ENCODE assay signal across 7 mouse cellular contexts in the genomic region with DNA sequence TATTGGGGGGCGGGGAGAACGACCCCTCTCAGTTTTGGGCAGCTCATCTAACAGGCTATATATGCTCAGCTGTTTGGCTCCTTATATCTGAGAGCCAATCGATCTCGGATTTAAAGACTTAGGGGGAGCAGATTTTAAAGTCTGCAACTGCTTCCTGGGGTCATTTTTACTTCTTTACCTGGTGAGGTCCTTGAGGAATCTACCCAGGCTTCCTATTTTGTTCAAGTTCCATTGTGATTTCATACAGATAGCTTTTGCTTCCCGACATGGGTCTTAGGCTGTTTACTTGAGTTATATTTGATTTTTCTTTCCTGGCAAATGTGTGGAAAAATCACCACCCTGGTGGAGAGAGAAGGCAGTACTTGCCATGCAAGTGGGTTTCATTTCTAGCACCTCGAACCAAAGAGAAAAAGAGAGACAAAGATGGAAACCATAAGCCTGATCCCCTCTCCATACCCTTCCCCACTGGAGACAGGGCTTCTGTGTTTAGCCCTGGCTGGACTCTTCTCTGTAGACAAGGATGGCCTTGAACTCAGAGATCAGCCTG. TPM values are rescaled to one million over a fixed set of nuclear protein-coding genes. Genes with fewer than 3 reads are reported as not detected.
A peak's percentile ranks its signal among the peaks of the same experiment; 100 is the strongest.
DNase-seq lines count a peak whose midpoint lies in the region; ATAC-seq and TF ChIP-seq lines count a peak whose summit lies in the region.

No protein-coding gene starts in this region.

- WGBS in neural tube, embryonic 11.5 days: 50% methylated on average over 6 of the region's 6 CpGs
- 58% methylated on average over 6 of the region's 6 CpGs for WGBS in forebrain, embryonic 10.5 days
- WGBS in liver, embryonic 12.5 days (ENCODE audit: insufficient replicate concordance): 26% methylated on average over 6 of the region's 6 CpGs
- WGBS in stomach, postnatal 0 days: 16% methylated on average over 6 of the region's 6 CpGs

- peak overlapping the region; percentile 94 for H3K9ac ChIP-seq in neural tube, embryonic 11.5 days (ENCODE audit: low read length)
- peak overlapping the region; percentile 81; the same call in 1 of the 2 replicates for H3K9ac ChIP-seq in liver, embryonic 12.5 days
- H3K9ac ChIP-seq in stomach, postnatal 0 days (ENCODE audit: low read length): peak overlapping the region; percentile 76; the same call in 1 of the 2 replicates

- no peaks in the 10 kb centered on the region for H3K27me3 ChIP-seq in neural tube, embryonic 11.5 days (ENCODE audit: control insufficient read depth, insufficient read depth, low read length)
- no peaks in the 10 kb centered on the region for H3K27me3 ChIP-seq in forebrain, embryonic 10.5 days (ENCODE audit: poor library complexity, severe bottlenecking)
- peaks cover 8% of the 10 kb centered on the region; the same call in 1 of the 2 replicates for H3K27me3 ChIP-seq in liver, embryonic 12.5 days (replicated peaks)
- no peaks in the 10 kb centered on the region for H3K27me3 ChIP-seq in stomach, postnatal 0 days (ENCODE audit: control insufficient read depth, insufficient read depth, low read length)

- H3K9me3 ChIP-seq in neural tube, embryonic 11.5 days (ENCODE audit: control insufficient read depth, low read length): no peaks in the 10 kb centered on the region
- H3K9me3 ChIP-seq in forebrain, embryonic 10.5 days: no peaks in the 10 kb centered on the region
- no peaks in the 10 kb centered on the region for H3K9me3 ChIP-seq in liver, embryonic 12.5 days (replicated peaks)
- no peaks in the 10 kb centered on the region for H3K9me3 ChIP-seq in stomach, postnatal 0 days (ENCODE audit: control insufficient read depth, low read length)

- TF ChIP-seq CTCF in stomach, postnatal 0 days (IDR thresholded peaks at IDR 0.05; ENCODE audit: low read depth): peak; percentile 45

- TF ChIP-seq EP300 in stomach, postnatal 0 days (optimal IDR thresholded peaks at IDR 0.05): no peak

- no peaks in the 10 kb centered on the region for H3K36me3 ChIP-seq in neural tube, embryonic 11.5 days (ENCODE audit: control insufficient read depth, insufficient read depth, low read length)
- H3K36me3 ChIP-seq in forebrain, embryonic 10.5 days (replicated peaks): peaks cover 23% of the 10 kb centered on the region
- no peaks in the 10 kb centered on the region for H3K36me3 ChIP-seq in liver, embryonic 12.5 days
- no peaks in the 10 kb centered on the region for H3K36me3 ChIP-seq in stomach, postnatal 0 days (ENCODE audit: control insufficient read depth, insufficient read depth, low read length)

- peak overlapping the region; percentile 92 for H3K4me2 ChIP-seq in neural tube, embryonic 11.5 days (ENCODE audit: low read depth)
- peak overlapping the region; percentile 100 for H3K4me2 ChIP-seq in liver, embryonic 12.5 days
- peak overlapping the region; percentile 93 for H3K4me2 ChIP-seq in stomach, postnatal 0 days (replicated peaks; ENCODE audit: low read depth)

- H3K4me1 ChIP-seq in neural tube, embryonic 11.5 days (ENCODE audit: control insufficient read depth, insufficient read depth, low read length): peaks cover 2% of the 10 kb centered on the region; the same call in 1 of the 2 replicates
- peaks cover 23% of the 10 kb centered on the region for H3K4me1 ChIP-seq in forebrain, embryonic 10.5 days
- H3K4me1 ChIP-seq in liver, embryonic 12.5 days: peaks cover 36% of the 10 kb centered on the region
- H3K4me1 ChIP-seq in stomach, postnatal 0 days (replicated peaks; ENCODE audit: control insufficient read depth, insufficient read depth): 0 out of 2 replicates have a peak, but pooled peaks cover 2% of the 10 kb centered on the region

- ATAC-seq in neural tube, embryonic 11.5 days (ENCODE audit: insufficient read depth, low FRiP score, low TSS enrichment): no peak
- no peak for ATAC-seq in liver, embryonic 12.5 days
- no peak for ATAC-seq in stomach, postnatal 0 days (ENCODE audit: low FRiP score, low TSS enrichment)

- H3K27ac ChIP-seq in neural tube, embryonic 11.5 days (ENCODE audit: low read depth, low read length): no peak overlapping the region
- no peak overlapping the region for H3K27ac ChIP-seq in forebrain, embryonic 10.5 days
- H3K27ac ChIP-seq in liver, embryonic 12.5 days: no peak overlapping the region
- H3K27ac ChIP-seq in stomach, postnatal 0 days (replicated peaks): no peak overlapping the region

- peak overlapping the region; percentile 83 for H3K4me3 ChIP-seq in neural tube, embryonic 11.5 days (ENCODE audit: low read depth, low read length)
- peak overlapping the region; percentile 96 for H3K4me3 ChIP-seq in forebrain, embryonic 10.5 days
- peak overlapping the region; percentile 81 for H3K4me3 ChIP-seq in liver, embryonic 12.5 days
- H3K4me3 ChIP-seq in stomach, postnatal 0 days (ENCODE audit: low read depth, low read length): peak overlapping the region; percentile 75

- DNase-seq in neural tube, embryonic 11.5 days (ENCODE audit: low spot score): no peak
- no peak for DNase-seq in neural tube, embryonic 10.5 days (ENCODE audit: extremely low spot score, low spot score)
- DNase-seq in forebrain, embryonic 10.5 days (ENCODE audit: extremely low spot score, low spot score): no peak
- DNase-seq in stomach, postnatal 0 days (ENCODE audit: low spot score): no peak
- no peak for DNase-seq in frontal cortex, postnatal 14 days (ENCODE audit: low spot score in 2 of 2)
- no peak for DNase-seq in left cerebral cortex, adult 18-20 months (ENCODE audit: low spot score in 2 of 2)

RNA-seq across cellular contexts. Expression of a gene that starts 1.4 kb away (rescaled TPM):
- 106 and 121 TPM in 2 replicates for polyA plus RNA-seq in neural tube, embryonic 11.5 days (2014; fragmentation: Nextera tagmentation; extraction: Ambion mirVana)
- 86.5 and 87.9 TPM in 2 replicates for polyA plus RNA-seq in forebrain, embryonic 10.5 days (2016; fragmentation: Nextera tagmentation; extraction: Ambion mirVana)
- polyA plus RNA-seq in liver, embryonic 12.5 days (2016; fragmentation: Nextera tagmentation; extraction: Ambion mirVana): 17.4 and 22.2 TPM in 2 replicates
- 24.3 and 25.8 TPM in 2 replicates for polyA plus RNA-seq in stomach, postnatal 0 days (2015; fragmentation: Nextera tagmentation; extraction: Ambion mirVana)
- total RNA-seq in left cerebral cortex, adult 18-20 months (2021): 10 to 100 TPM; 21.0 to 24.4 TPM

RNA-seq across cellular contexts. Expression of a gene that starts 19.8 kb away (rescaled TPM):
- 8.0 and 8.9 TPM in 2 replicates for polyA plus RNA-seq in neural tube, embryonic 11.5 days (2014; fragmentation: Nextera tagmentation; extraction: Ambion mirVana)
- polyA plus RNA-seq in forebrain, embryonic 10.5 days (2016; fragmentation: Nextera tagmentation; extraction: Ambion mirVana): 12.6 and 14.0 TPM in 2 replicates
- polyA plus RNA-seq in liver, embryonic 12.5 days (2016; fragmentation: Nextera tagmentation; extraction: Ambion mirVana): 9.8 TPM in 2 replicates
- 5.6 and 5.7 TPM in 2 replicates for polyA plus RNA-seq in stomach, postnatal 0 days (2015; fragmentation: Nextera tagmentation; extraction: Ambion mirVana)
- 10 to 100 TPM; 25.8 to 28.3 TPM for total RNA-seq in left cerebral cortex, adult 18-20 months (2021)

RNA-seq across cellular contexts. Expression of a gene that starts 33.2 kb away (rescaled TPM):
- 2.5 and 4.0 TPM in 2 replicates for polyA plus RNA-seq in neural tube, embryonic 11.5 days (2014; fragmentation: Nextera tagmentation; extraction: Ambion mirVana)
- polyA plus RNA-seq in forebrain, embryonic 10.5 days (2016; fragmentation: Nextera tagmentation; extraction: Ambion mirVana): 2.0 and 2.6 TPM in 2 replicates
- polyA plus RNA-seq in liver, embryonic 12.5 days (2016; fragmentation: Nextera tagmentation; extraction: Ambion mirVana): 6.6 and 7.9 TPM in 2 replicates
- 38.9 and 48.0 TPM in 2 replicates for polyA plus RNA-seq in stomach, postnatal 0 days (2015; fragmentation: Nextera tagmentation; extraction: Ambion mirVana)
- not detected for total RNA-seq in left cerebral cortex, adult 18-20 months (2021)

RNA-seq across cellular contexts. Expression of a gene that starts 40.7 kb away (rescaled TPM):
- 39.7 and 45.6 TPM in 2 replicates for polyA plus RNA-seq in neural tube, embryonic 11.5 days (2014; fragmentation: Nextera tagmentation; extraction: Ambion mirVana)
- polyA plus RNA-seq in forebrain, embryonic 10.5 days (2016; fragmentation: Nextera tagmentation; extraction: Ambion mirVana): 36.5 and 37.2 TPM in 2 replicates
- polyA plus RNA-seq in liver, embryonic 12.5 days (2016; fragmentation: Nextera tagmentation; extraction: Ambion mirVana): 20.1 and 21.9 TPM in 2 replicates
- 18.6 and 18.8 TPM in 2 replicates for polyA plus RNA-seq in stomach, postnatal 0 days (2015; fragmentation: Nextera tagmentation; extraction: Ambion mirVana)
- 10 to 100 TPM; 26.2 to 27.0 TPM for total RNA-seq in left cerebral cortex, adult 18-20 months (2021)

RNA-seq across cellular contexts. Expression of a gene that starts 40.7 kb away (rescaled TPM):
- 70.2 and 71.1 TPM in 2 replicates for polyA plus RNA-seq in neural tube, embryonic 11.5 days (2014; fragmentation: Nextera tagmentation; extraction: Ambion mirVana)
- polyA plus RNA-seq in forebrain, embryonic 10.5 days (2016; fragmentation: Nextera tagmentation; extraction: Ambion mirVana): 88.6 and 89.1 TPM in 2 replicates
- polyA plus RNA-seq in liver, embryonic 12.5 days (2016; fragmentation: Nextera tagmentation; extraction: Ambion mirVana): 43.2 and 45.6 TPM in 2 replicates
- 21.9 and 22.1 TPM in 2 replicates for polyA plus RNA-seq in stomach, postnatal 0 days (2015; fragmentation: Nextera tagmentation; extraction: Ambion mirVana)
- total RNA-seq in left cerebral cortex, adult 18-20 months (2021): 10 to 100 TPM; 34.2 to 40.0 TPM
